In the genomic region with DNA sequence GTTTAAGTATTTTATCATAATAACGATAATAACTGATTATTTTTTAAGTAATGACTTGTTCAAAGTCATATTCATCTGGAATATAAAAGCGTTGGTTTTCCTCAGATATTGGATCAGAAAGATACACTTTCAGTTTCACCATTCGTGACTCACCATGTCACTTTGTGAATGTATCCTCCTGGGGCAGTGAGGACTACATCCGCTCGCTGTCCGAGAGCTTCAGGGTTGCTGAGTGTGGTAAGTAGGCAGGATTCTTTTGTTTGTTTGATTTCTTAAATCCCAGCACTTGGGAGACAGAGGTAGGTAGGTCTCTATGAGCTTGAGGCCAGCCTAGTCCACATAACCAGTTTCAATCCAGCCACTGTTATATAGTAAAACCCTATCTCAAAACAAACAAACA, we compare ENCODE assay signal across 31 mouse cellular contexts. TPM values are rescaled to one million over a fixed set of nuclear protein-coding genes. Genes with fewer than 3 reads are reported as not detected.
DNase-seq lines count a peak whose midpoint lies in the region; ATAC-seq and TF ChIP-seq lines count a peak whose summit lies in the region.
"Had no signal": no experiment of that assay in that cellular context is flagged by ENCODE, and none has a peak within 500 bp of the region (broad histone marks: within the 10 kb centered on the region; RNA-seq: fewer than 3 reads in every experiment).

No protein-coding gene starts in this region.

- 0 out of 4 replicates have a peak, but pooled peaks cover 0 to 3% of the 10 kb centered on the region in 2 experiments for H3K4me1 ChIP-seq in CH12.LX (ENCODE audit: control insufficient read depth in 1 of 2, insufficient read depth in 2 of 2)
- no peaks in the 10 kb centered on the region; the same call in 1 of the 2 replicates for H3K4me1 ChIP-seq in liver, postnatal 0 days (ENCODE audit: insufficient read depth)
- H3K4me1 ChIP-seq in stomach, postnatal 0 days (replicated peaks; ENCODE audit: control insufficient read depth, insufficient read depth): no peaks in the 10 kb centered on the region
- H3K4me1 ChIP-seq: embryonic facial prominence, embryonic 13.5 days; forebrain, embryonic 12.5 days; heart, embryonic 12.5 days; hindbrain, embryonic 12.5 days; limb, embryonic 15.5 days; midbrain, embryonic 13.5 days; neural tube, embryonic 12.5 days had no signal

- 39% methylated on average over 6 of the region's 6 CpGs for WGBS in liver, postnatal 0 days (ENCODE audit: insufficient replicate concordance)
- WGBS in stomach, postnatal 0 days: 36% methylated on average over 6 of the region's 6 CpGs

- no peak for TF ChIP-seq POLR2A in CH12.LX (IDR thresholded peaks at IDR 0.05; ENCODE audit: low read depth, low read length)

- H3K9ac ChIP-seq in CH12.LX (ENCODE audit: insufficient read depth, low read depth): no peak overlapping the region
- no peak overlapping the region for H3K9ac ChIP-seq in liver, postnatal 0 days (replicated peaks)
- H3K9ac ChIP-seq in stomach, postnatal 0 days (ENCODE audit: low read length): no peak overlapping the region
- H3K9ac ChIP-seq: embryonic facial prominence, embryonic 13.5 days; forebrain, embryonic 12.5 days; heart, embryonic 12.5 days; hindbrain, embryonic 12.5 days; limb, embryonic 15.5 days; midbrain, embryonic 13.5 days; neural tube, embryonic 12.5 days had no signal

- peak overlapping the region; percentile 35; the same call in 1 of the 2 replicates for H3K4me2 ChIP-seq in CH12.LX (ENCODE audit: insufficient read depth, low read depth, poor library complexity, severe bottlenecking)
- H3K4me2 ChIP-seq in liver, postnatal 0 days (ENCODE audit: low read depth, low read length): no peak overlapping the region
- no peak overlapping the region for H3K4me2 ChIP-seq in stomach, postnatal 0 days (replicated peaks; ENCODE audit: low read depth)
- H3K4me2 ChIP-seq: embryonic facial prominence, embryonic 13.5 days; forebrain, embryonic 12.5 days; heart, embryonic 12.5 days; hindbrain, embryonic 12.5 days; limb, embryonic 15.5 days; midbrain, embryonic 13.5 days; neural tube, embryonic 12.5 days had no signal

- peak; percentile 63 for TF ChIP-seq EP300 in CH12.LX (IDR thresholded peaks at IDR 0.05; ENCODE audit: low read length)
- no peak for TF ChIP-seq EP300 in liver, postnatal 0 days (IDR thresholded peaks at IDR 0.05; ENCODE audit: low read depth)
- no peak for TF ChIP-seq EP300 in stomach, postnatal 0 days (optimal IDR thresholded peaks at IDR 0.05)

- TF ChIP-seq CTCF in CH12.LX (conservative IDR thresholded peaks at IDR 0.05 in 1 of 2, IDR thresholded peaks at IDR 0.05 in 1 of 2; ENCODE audit: low read depth in 2 of 2, low read length in 2 of 2): no peak
- no peak for TF ChIP-seq CTCF in liver, postnatal 0 days (IDR thresholded peaks at IDR 0.05; ENCODE audit: low read depth)
- TF ChIP-seq CTCF in stomach, postnatal 0 days (IDR thresholded peaks at IDR 0.05; ENCODE audit: low read depth): no peak

- no peaks in the 10 kb centered on the region for H3K79me2 ChIP-seq in CH12.LX (replicated peaks; ENCODE audit: control insufficient read depth, extremely low read depth, insufficient read depth, poor library complexity, severe bottlenecking)

- H3K9me3 ChIP-seq in CH12.LX (replicated peaks; ENCODE audit: low read length): no peaks in the 10 kb centered on the region
- H3K9me3 ChIP-seq in liver, postnatal 0 days (ENCODE audit: low read length): no peaks in the 10 kb centered on the region
- no peaks in the 10 kb centered on the region for H3K9me3 ChIP-seq in stomach, postnatal 0 days (ENCODE audit: control insufficient read depth, low read length)
- H3K9me3 ChIP-seq: embryonic facial prominence, embryonic 13.5 days; forebrain, embryonic 12.5 days; G1E; heart, embryonic 12.5 days; hindbrain, embryonic 12.5 days; limb, embryonic 15.5 days; megakaryocyte, embryonic 14.5 days; midbrain, embryonic 13.5 days; neural tube, embryonic 12.5 days had no signal

- in situ Hi-C loops in CH12.LX (cut with MboI; ENCODE audit: low pct_ligation_motif_present, low pct_unique_long_range_greater_than_20kb, low sequenced_read_pairs): no loop called here

- H3K4me3 ChIP-seq in CH12.LX (replicated peaks in 1 of 3; ENCODE audit: low read depth in 2 of 3, low read length in 2 of 3, poor library complexity in 1 of 3): peak overlapping the region in 1 of 3 experiments; percentile 0
- H3K4me3 ChIP-seq in liver, postnatal 0 days (ENCODE audit: low read depth, low read length): no peak overlapping the region
- H3K4me3 ChIP-seq in stomach, postnatal 0 days (ENCODE audit: low read depth, low read length): no peak overlapping the region
- H3K4me3 ChIP-seq: embryonic facial prominence, embryonic 13.5 days; erythroblast, embryonic 14.5 days; forebrain, embryonic 12.5 days; heart, embryonic 12.5 days; hindbrain, embryonic 12.5 days; limb, embryonic 15.5 days; megakaryocyte, embryonic 14.5 days; midbrain, embryonic 13.5 days; neural tube, embryonic 12.5 days had no signal

- dilution Hi-C loops in CH12.LX (cut with MboI; ENCODE audit: extremely low pct_ligation_motif_present, extremely low pct_unique_long_range_greater_than_20kb, low sequenced_read_pairs): no loop called here

- peak; percentile 10 to 17 for DNase-seq in heart, adult 9 months (ENCODE audit: low spot score in 2 of 2)
- no peak for DNase-seq in heart, postnatal 14 days
- DNase-seq in 3T3-L1 (ENCODE audit: low read depth, low spot score): peak; percentile 64
- peak; percentile 33 for DNase-seq in CH12.LX (ENCODE audit: extremely low read depth)
- no peak for DNase-seq in liver, postnatal 0 days
- no peak for DNase-seq in natural killer cell, adult 2 months (ENCODE audit: low spot score in 2 of 2)
- no peak for DNase-seq in stomach, postnatal 0 days (ENCODE audit: low spot score)
- DNase-seq: cerebellum, adult 8-10 months; cerebellum, postnatal 36 days; kidney, adult 11 months; kidney, postnatal 10 days; left cerebral cortex, postnatal 4 days; lung, adult 2 months; right cerebral cortex, postnatal 14 days had no signal

- intact Hi-C loops in heart, postnatal 14 days (cut with DNase I): no loop called here

- no peak; the same call in 1 of the 2 replicates for ATAC-seq in liver, postnatal 0 days
- ATAC-seq in stomach, postnatal 0 days (ENCODE audit: low FRiP score, low TSS enrichment): no peak
- ATAC-seq: midbrain, embryonic 13.5 days had no signal

- H3K36me3 ChIP-seq in CH12.LX (replicated peaks in 1 of 2; ENCODE audit: control insufficient read depth in 1 of 2, insufficient read depth in 1 of 2, low read length in 1 of 2): no peaks in the 10 kb centered on the region
- H3K36me3 ChIP-seq in liver, postnatal 0 days (replicated peaks; ENCODE audit: insufficient read depth, low read length): no peaks in the 10 kb centered on the region
- H3K36me3 ChIP-seq in stomach, postnatal 0 days (ENCODE audit: control insufficient read depth, insufficient read depth, low read length): no peaks in the 10 kb centered on the region
- H3K36me3 ChIP-seq: embryonic facial prominence, embryonic 13.5 days; forebrain, embryonic 12.5 days; G1E; heart, embryonic 12.5 days; hindbrain, embryonic 12.5 days; limb, embryonic 15.5 days; midbrain, embryonic 13.5 days; neural tube, embryonic 12.5 days had no signal

- TF ChIP-seq RAD21 in CH12.LX (IDR thresholded peaks at IDR 0.05; ENCODE audit: low read depth, low read length): no peak

- H3K27ac ChIP-seq in CH12.LX (ENCODE audit: insufficient read depth, low read depth): no peak overlapping the region
- H3K27ac ChIP-seq in liver, postnatal 0 days (ENCODE audit: low read depth): peak overlapping the region; percentile 53
- no peak overlapping the region for H3K27ac ChIP-seq in stomach, postnatal 0 days (replicated peaks)
- H3K27ac ChIP-seq: embryonic facial prominence, embryonic 13.5 days; forebrain, embryonic 12.5 days; hindbrain, embryonic 12.5 days; limb, embryonic 15.5 days; midbrain, embryonic 13.5 days; neural tube, embryonic 12.5 days had no signal

- peaks cover 23% of the 10 kb centered on the region for H3K27me3 ChIP-seq in CH12.LX (replicated peaks)
- H3K27me3 ChIP-seq in liver, postnatal 0 days (ENCODE audit: insufficient read depth, low read length): no peaks in the 10 kb centered on the region
- H3K27me3 ChIP-seq in stomach, postnatal 0 days (ENCODE audit: control insufficient read depth, insufficient read depth, low read length): no peaks in the 10 kb centered on the region
- H3K27me3 ChIP-seq: midbrain, embryonic 13.5 days; neural tube, embryonic 12.5 days had no signal

TF ChIP-seq in CH12.LX, 34 proteins besides CTCF, POLR2A, EP300 and RAD21 (continues in another document):
- no peak for TF ChIP-seq ZMIZ1 (IDR thresholded peaks at IDR 0.05; ENCODE audit: low read depth, low read length)
- TF ChIP-seq MAZ (IDR thresholded peaks at IDR 0.05; ENCODE audit: low read depth, low read length): no peak
- TF ChIP-seq MEF2A (IDR thresholded peaks at IDR 0.05; ENCODE audit: borderline replicate concordance, low read depth, low read length): 0 out of 2 replicates have a peak, but pooled peaks have one; percentile 34

RNA-seq across cellular contexts. Expression of a gene that starts 14.1 kb away (rescaled TPM):
- not detected for total RNA-seq in heart, postnatal 14 days (2021)
- 0.08 and 0.30 TPM in 2 replicates for total RNA-seq in CH12.LX (2012; rRNA removed)
- 0.22 and 0.40 TPM in 2 replicates for total RNA-seq in CH12.LX (2014; rRNA removed)
- 0.15 and 0.23 TPM in 2 replicates for polyA plus RNA-seq in CH12.LX (2012; ENCODE audit: insufficient read length, low read depth)
- polyA plus RNA-seq in liver, postnatal 0 days (2015; fragmentation: Nextera tagmentation; extraction: Ambion mirVana): 0.97 and 1.2 TPM in 2 replicates
- 0.05 TPM in 1 of 2 replicates, not detected in the other for polyA plus RNA-seq in stomach, postnatal 0 days (2015; fragmentation: Nextera tagmentation; extraction: Ambion mirVana)
- total RNA-seq: gastrocnemius, adult 8-10 months; granulocyte monocyte progenitor cell, adult 5-6 weeks; heart, postnatal 10 days; layer of hippocampus, adult 18-20 months; layer of hippocampus, postnatal 14 days; left cerebral cortex, adult 8-10 months; left cerebral cortex, postnatal 4 days; monocyte, adult 5-6 weeks had no signal
- polyA plus RNA-seq: embryonic facial prominence, embryonic 13.5 days; erythroblast, embryonic 14.5 days; forebrain, embryonic 12.5 days; heart, embryonic 12.5 days; hindbrain, embryonic 12.5 days; limb, embryonic 15.5 days; lung, adult 2 months; midbrain, embryonic 13.5 days; neural tube, embryonic 12.5 days had no signal

RNA-seq across cellular contexts. Expression of a gene that starts 21.8 kb away (rescaled TPM):
- total RNA-seq in heart, postnatal 14 days (2021): 100 to 1,000 TPM; 109 to 122 TPM
- total RNA-seq in CH12.LX (2012; rRNA removed) (28.1 and 31.0 TPM in 2 replicates), CH12.LX (2014; rRNA removed) (27.3 and 28.1 TPM in 2 replicates)
- polyA plus RNA-seq in CH12.LX (2012; ENCODE audit: insufficient read length, low read depth): 18.1 and 18.9 TPM in 2 replicates
- polyA plus RNA-seq in liver, postnatal 0 days (2015; fragmentation: Nextera tagmentation; extraction: Ambion mirVana): 233 and 241 TPM in 2 replicates
- polyA plus RNA-seq in stomach, postnatal 0 days (2015; fragmentation: Nextera tagmentation; extraction: Ambion mirVana): 51.3 and 52.7 TPM in 2 replicates

RNA-seq across cellular contexts. Expression of a gene that starts 32.0 kb away (rescaled TPM):
- total RNA-seq in heart, postnatal 14 days (2021): 10 to 100 TPM; 70.8 to 78.1 TPM
- total RNA-seq in CH12.LX (2012; rRNA removed) (8.0 and 8.2 TPM in 2 replicates), CH12.LX (2014; rRNA removed) (6.3 and 7.3 TPM in 2 replicates)
- polyA plus RNA-seq in CH12.LX (2012; ENCODE audit: insufficient read length, low read depth): 5.2 and 5.8 TPM in 2 replicates
- 84.9 and 90.0 TPM in 2 replicates for polyA plus RNA-seq in liver, postnatal 0 days (2015; fragmentation: Nextera tagmentation; extraction: Ambion mirVana)
- 24.1 and 25.1 TPM in 2 replicates for polyA plus RNA-seq in stomach, postnatal 0 days (2015; fragmentation: Nextera tagmentation; extraction: Ambion mirVana)

RNA-seq across cellular contexts. Expression of a gene that starts 47.6 kb away (rescaled TPM):
- 1 to 10 TPM; 8.3 to 8.4 TPM for total RNA-seq in heart, postnatal 14 days (2021)
- 5.5 and 9.8 TPM in 2 replicates for total RNA-seq in CH12.LX (2012; rRNA removed)
- total RNA-seq in CH12.LX (2014; rRNA removed): 5.0 and 5.4 TPM in 2 replicates
- polyA plus RNA-seq in CH12.LX (2012; ENCODE audit: insufficient read length, low read depth): 5.1 and 6.3 TPM in 2 replicates
- 28.0 and 32.4 TPM in 2 replicates for polyA plus RNA-seq in liver, postnatal 0 days (2015; fragmentation: Nextera tagmentation; extraction: Ambion mirVana)
- 5.6 and 5.9 TPM in 2 replicates for polyA plus RNA-seq in stomach, postnatal 0 days (2015; fragmentation: Nextera tagmentation; extraction: Ambion mirVana)
- total RNA-seq: granulocyte monocyte progenitor cell, adult 5-6 weeks; layer of hippocampus, adult 18-20 months; layer of hippocampus, postnatal 14 days; monocyte, adult 5-6 weeks had no signal
- polyA plus RNA-seq: erythroblast, embryonic 14.5 days; midbrain, embryonic 13.5 days had no signal

Comparison
In these comparisons a context has a peak if more than half of its experiments do, and no peak if none do; other contexts are left out.
1. DNase-seq: peak in heart, adult 9 months (2 of 2), 3T3-L1 (single experiment) and CH12.LX (single experiment); none in heart, postnatal 14 days (0 of 2), liver, postnatal 0 days (single experiment), natural killer cell, adult 2 months (0 of 2) and stomach, postnatal 0 days (single experiment).